Mouse (Mus musculus): ENCODE measurements around the gene 1810055G02Rik.

The 1810055G02Rik gene

GRCm38 (mm10) chr19:3743362-3743761 is 35.3 kb downstream of the 1810055G02Rik start:
- no peak for DNase-seq (ENCODE audit: low spot score in 2 of 2)

- peak in 1 of 2 experiments; percentile 19 for DNase-seq (ENCODE audit: low spot score in 2 of 2)
These were observed 35.9 kb downstream of the 1810055G02Rik start for GRCm38 (mm10) chr19:3743851-3744512.

GRCm38 (mm10) chr19:3752621-3753239 is 44.6 kb downstream of the 1810055G02Rik start:
- DNase-seq (ENCODE audit: low spot score in 2 of 2) = no peak

GRCm38 (mm10) chr19:3753240-3753633 is 45.1 kb downstream of the 1810055G02Rik start:
- DNase-seq (ENCODE audit: low spot score in 2 of 2) = no peak

- DNase-seq (ENCODE audit: low spot score in 2 of 2) = no peak
These were observed 45.6 kb downstream of the 1810055G02Rik start for GRCm38 (mm10) chr19:3753738-3754137.

- DNase-seq (ENCODE audit: low spot score in 2 of 2) = no peak
These were observed 49.8 kb downstream of the 1810055G02Rik start for GRCm38 (mm10) chr19:3757861-3758260.

- no peak for DNase-seq (ENCODE audit: low spot score in 2 of 2)
These were observed 57.2 kb downstream of the 1810055G02Rik start for GRCm38 (mm10) chr19:3765221-3765820.

GRCm38 (mm10) chr19:3766378-3766777 is 58.3 kb downstream of the 1810055G02Rik start:
- no peak for DNase-seq (ENCODE audit: low spot score in 2 of 2)

GRCm38 (mm10) chr19:3767276-3767780 is 59.2 kb downstream of the 1810055G02Rik start, which contains the start of gene Kmt5b:
Kmt5b (plus strand) TSS chr19:3767421.
- DNase-seq (ENCODE audit: low spot score in 2 of 2) = no peak

All from spleen, postnatal 4 days (tissue).